Mouse (Mus musculus) lung, embryonic 14.5 days (tissue): ENCODE results near the gene 5730596B20Rik. TPM values are rescaled to one million over a fixed set of nuclear protein-coding genes. Genes with fewer than 3 reads are reported as not detected.

Experiments
- ATAC-seq: fragments of 200-750 bp; cut with Nextera tagmentation; 2 replicates; pipeline ENCODE4 v1.8.0; 2017; ENCODE audit warnings: mild to moderate bottlenecking, moderate TSS enrichment, moderate library complexity; ENCODE audit not compliant: insufficient read depth
- DNase-seq: peaks from one replicate; pipeline ENCODE4 v3.0.0-alpha.2; 2015
- H3K27ac ChIP-seq: fragments of 300-500 bp; sonication (generic); 2 replicates; pipeline ENCODE4 v1.5.1; 2014; ENCODE audit warnings: low read depth, mild to moderate bottlenecking, moderate library complexity
- H3K27me3 ChIP-seq: fragments of 300-500 bp; sonication (generic); 2 replicates; pipeline ENCODE4 v1.6.1; 2014; ENCODE audit warnings: low read length, control low read depth; ENCODE audit not compliant: insufficient read depth
- H3K36me3 ChIP-seq: fragments of 300-500 bp; sonication (generic); 2 replicates; pipeline ENCODE4 v1.6.1; 2014; ENCODE audit warnings: control low read depth; ENCODE audit not compliant: insufficient read depth
- H3K4me1 ChIP-seq: fragments of 300-500 bp; sonication (generic); 2 replicates; pipeline ENCODE4 v1.6.1; 2014; ENCODE audit warnings: antibody characterized with exemption, control low read depth; ENCODE audit not compliant: insufficient read depth
- H3K4me2 ChIP-seq: fragments of 300-500 bp; sonication (generic); 2 replicates; pipeline ENCODE4 v1.6.1; 2014; ENCODE audit warnings: mild to moderate bottlenecking
- H3K4me3 ChIP-seq: fragments of 300-500 bp; sonication (generic); 2 replicates; pipeline ENCODE4 v1.5.1; 2014; ENCODE audit warnings: low read depth, low read length
- H3K9ac ChIP-seq: fragments of 300-500 bp; sonication (generic); 2 replicates; pipeline ENCODE4 v1.6.1; 2014
- H3K9me3 ChIP-seq: fragments of 300-500 bp; sonication (generic); 2 replicates; pipeline ENCODE4 v1.6.1; 2016; ENCODE audit warnings: low read depth, low read length, control low read depth
- CTCF ChIP-seq: IDR thresholded peaks from 2 replicates; pipeline ENCODE4 v1.5.1; 2016; ENCODE audit warnings: antibody characterized with exemption, low read depth
- WGBS: fragments of 180-500 bp; shearing (Covaris S2); extraction: QIAGEN DNeasy Blood & Tissue Kit; methylation state at CpG from one replicate; pipeline ENCODE4 v1.1.7; 2014; 5-methylcytosine and 5-hydroxymethylcytosine counted together
- polyA plus RNA-seq: library from polyadenylated mRNA; unstranded; fragments of >200 nt; fragmentation: Nextera tagmentation; extraction: Ambion mirVana; gene quantifications from 2 replicates; pipeline ENCODE4 v1.2.1, GENCODE M21; 2014

5730596B20Rik gene
- polyA plus RNA-seq, 1 experiment from 2014 or later, result 2.6 TPM

DNA sequence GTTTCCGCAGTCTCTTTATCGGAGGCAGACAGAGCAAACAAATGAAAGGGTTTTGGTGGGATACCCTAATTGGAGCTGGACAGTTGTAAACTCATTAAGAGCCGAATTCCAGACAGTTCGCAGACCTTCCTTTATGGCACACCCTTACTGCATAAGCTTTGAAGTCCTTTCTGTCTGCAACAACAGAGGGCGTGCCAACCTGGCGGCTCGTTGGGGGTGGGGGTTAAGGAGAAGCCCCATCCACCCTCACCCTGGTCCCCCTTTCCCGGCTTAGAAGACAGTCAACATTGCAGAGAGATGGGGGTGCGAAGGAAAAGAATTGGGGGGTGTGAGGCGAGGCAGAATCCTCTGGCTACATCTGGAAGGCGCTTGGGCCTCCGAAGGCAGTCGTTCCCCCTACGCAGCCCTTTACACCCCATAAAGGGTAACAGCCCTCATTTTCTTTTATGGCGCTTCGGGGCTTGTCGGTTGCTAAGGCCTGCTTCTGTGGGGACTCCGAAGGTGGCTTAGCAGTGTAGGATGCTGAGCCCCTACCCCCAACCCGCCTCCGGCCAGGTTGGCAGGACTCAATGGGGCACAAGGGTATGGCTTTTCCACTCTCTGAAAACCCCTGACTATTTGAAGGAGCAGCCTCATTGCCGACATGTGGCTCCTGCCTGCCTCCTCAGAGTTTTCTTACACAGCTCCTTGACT lies 44.8 kb downstream of the 5730596B20Rik start:
- ATAC-seq, result peak; percentile 2; the same call in 1 of the 2 replicates
- Histone ChIP-seq H3K4me3 (peak overlapping the region; percentile 58), H3K27me3 (peaks cover 100% of the 10 kb centered on the region), H3K4me2 (peak overlapping the region; percentile 94), H3K4me1 (no peaks in the 10 kb centered on the region), H3K36me3 (no peaks in the 10 kb centered on the region), H3K9me3 (no peaks in the 10 kb centered on the region), H3K9ac (no peak overlapping the region), H3K27ac (no peak overlapping the region)
- TF ChIP-seq CTCF, result no peak
- WGBS, result 22% methylated on average over 21 of the region's 21 CpGs
- DNase-seq, result no peak

DNA sequence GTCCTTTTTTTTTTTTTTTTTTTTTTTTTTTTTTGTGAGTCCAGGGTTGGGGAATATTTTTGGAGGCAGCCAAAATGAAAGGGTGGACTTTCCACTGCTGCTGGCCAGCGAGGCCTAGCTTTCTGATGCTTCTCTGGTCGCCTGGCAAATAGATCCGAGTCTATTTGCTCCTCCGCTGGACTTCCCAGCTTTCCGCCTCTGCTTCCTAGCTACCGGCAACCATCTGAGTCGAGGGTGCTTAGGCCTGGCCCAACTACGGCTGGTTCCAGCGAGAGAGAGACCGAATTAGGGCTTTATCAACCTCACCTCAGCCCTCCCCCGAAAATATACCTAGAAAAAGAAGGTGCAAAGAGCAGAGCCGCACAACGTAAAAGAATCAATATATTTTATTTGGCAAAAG lies 45.4 kb downstream of the 5730596B20Rik start:
- no peaks in the 10 kb centered on the region for H3K9me3 ChIP-seq
- no peak for DNase-seq
- H3K4me1 ChIP-seq, result no peaks in the 10 kb centered on the region
- WGBS, result 47% methylated on average over 13 of the region's 13 CpGs
- H3K27ac ChIP-seq, result no peak overlapping the region
- peaks cover 100% of the 10 kb centered on the region for H3K27me3 ChIP-seq
- no peak overlapping the region for H3K9ac ChIP-seq
- no peaks in the 10 kb centered on the region for H3K36me3 ChIP-seq
- no peak for TF ChIP-seq CTCF
- H3K4me2 ChIP-seq, result no peak overlapping the region
- H3K4me3 ChIP-seq, result no peak overlapping the region
- no peak for ATAC-seq

DNA sequence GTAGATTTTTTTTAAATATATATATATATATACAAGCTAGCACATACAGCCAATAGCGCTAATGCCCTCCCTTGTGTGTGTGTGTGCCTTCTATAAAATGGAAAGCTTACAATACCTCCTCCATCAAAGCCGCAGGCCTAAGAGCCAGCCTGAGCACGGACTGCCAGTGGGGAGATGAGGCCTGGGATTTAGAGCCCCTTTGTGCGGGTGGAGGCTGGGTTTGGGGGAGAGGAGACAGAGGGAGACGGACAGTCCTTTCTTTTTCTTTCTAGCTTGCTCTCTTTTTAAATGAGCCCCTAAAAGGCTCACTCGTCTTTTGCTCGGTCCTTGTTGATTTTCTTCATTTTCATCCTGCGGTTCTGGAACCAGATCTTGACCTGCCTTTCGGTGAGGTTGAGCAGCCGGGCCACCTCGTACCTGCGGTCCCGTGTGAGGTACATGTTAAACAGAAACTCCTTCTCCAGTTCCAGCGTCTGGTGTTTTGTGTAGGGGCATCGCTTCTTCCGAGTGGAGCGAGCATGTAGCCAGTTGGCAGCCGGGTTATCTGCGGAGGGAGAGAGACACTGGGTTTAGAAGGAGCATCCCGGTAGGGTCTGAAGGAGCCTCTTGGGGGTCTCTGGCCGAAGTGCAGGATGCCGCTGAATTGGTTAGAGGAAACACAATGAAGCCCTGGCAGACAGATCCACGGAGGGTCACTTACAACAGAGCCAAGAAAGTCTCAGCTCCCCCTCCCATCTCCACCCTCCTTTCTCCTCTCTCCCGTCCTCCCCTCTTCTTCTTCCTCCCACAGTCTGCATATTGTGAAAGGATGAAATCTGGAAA lies 46.9 kb downstream of the 5730596B20Rik start:
- TF ChIP-seq CTCF, result no peak
- ATAC-seq (no peak), DNase-seq (no peak)
- WGBS, result 9% methylated on average over 24 of the region's 24 CpGs
- Histone ChIP-seq H3K4me2 (peak overlapping the region; percentile 23; the same call in 1 of the 2 replicates), H3K36me3 (no peaks in the 10 kb centered on the region), H3K27ac (no peak overlapping the region), H3K9ac (no peak overlapping the region; the same call in 1 of the 2 replicates), H3K4me1 (no peaks in the 10 kb centered on the region), H3K27me3 (peaks cover 100% of the 10 kb centered on the region), H3K9me3 (no peaks in the 10 kb centered on the region), H3K4me3 (peak overlapping the region; percentile 5; the same call in 1 of the 2 replicates)

DNA sequence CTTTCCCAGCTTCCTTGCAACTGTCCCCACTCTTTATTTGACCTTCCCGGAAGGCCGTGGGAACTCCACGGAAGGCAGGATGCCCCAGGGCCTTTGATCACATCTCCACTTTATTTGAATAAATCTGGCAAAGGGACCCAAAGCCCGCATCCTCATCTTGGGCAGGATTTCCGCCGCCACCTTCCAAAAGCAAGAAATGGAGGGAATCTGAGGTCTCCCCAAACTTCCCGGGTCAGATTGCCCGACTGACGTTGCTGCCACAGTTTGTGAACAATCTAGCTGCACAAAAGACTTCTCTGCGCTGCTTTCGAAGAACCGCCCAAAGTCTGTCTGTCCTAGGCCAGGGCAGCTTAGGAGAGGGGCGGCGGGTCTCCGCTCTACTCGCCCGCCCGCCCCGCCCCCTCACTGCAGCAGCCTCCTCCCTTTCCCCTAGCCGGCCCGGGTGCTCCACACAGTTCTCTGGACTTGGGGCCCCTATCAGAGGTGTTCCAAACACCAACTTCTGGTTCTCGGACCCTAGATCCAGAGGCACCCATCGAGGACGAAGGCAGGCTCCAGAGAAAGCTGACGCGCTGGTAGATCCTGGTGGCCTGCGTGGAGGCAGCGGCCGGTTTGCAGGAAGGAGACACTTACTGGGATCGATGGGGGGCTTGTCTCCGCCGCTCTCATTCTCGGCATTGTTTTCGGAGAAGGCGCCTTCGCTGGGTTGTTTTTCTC lies 47.8 kb downstream of the 5730596B20Rik start:
- H3K4me1 ChIP-seq, result no peaks in the 10 kb centered on the region
- no peak overlapping the region for H3K27ac ChIP-seq
- 2% methylated on average over 35 of the region's 36 CpGs for WGBS
- no peak for ATAC-seq
- peaks cover 100% of the 10 kb centered on the region for H3K27me3 ChIP-seq
- TF ChIP-seq CTCF, result no peak
- H3K36me3 ChIP-seq, result no peaks in the 10 kb centered on the region
- H3K9me3 ChIP-seq, result no peaks in the 10 kb centered on the region
- peak overlapping the region; percentile 25; the same call in 1 of the 2 replicates for H3K4me3 ChIP-seq
- no peak for DNase-seq
- H3K4me2 ChIP-seq, result peak overlapping the region; percentile 45; the same call in 1 of the 2 replicates
- H3K9ac ChIP-seq, result no peak overlapping the region

DNA sequence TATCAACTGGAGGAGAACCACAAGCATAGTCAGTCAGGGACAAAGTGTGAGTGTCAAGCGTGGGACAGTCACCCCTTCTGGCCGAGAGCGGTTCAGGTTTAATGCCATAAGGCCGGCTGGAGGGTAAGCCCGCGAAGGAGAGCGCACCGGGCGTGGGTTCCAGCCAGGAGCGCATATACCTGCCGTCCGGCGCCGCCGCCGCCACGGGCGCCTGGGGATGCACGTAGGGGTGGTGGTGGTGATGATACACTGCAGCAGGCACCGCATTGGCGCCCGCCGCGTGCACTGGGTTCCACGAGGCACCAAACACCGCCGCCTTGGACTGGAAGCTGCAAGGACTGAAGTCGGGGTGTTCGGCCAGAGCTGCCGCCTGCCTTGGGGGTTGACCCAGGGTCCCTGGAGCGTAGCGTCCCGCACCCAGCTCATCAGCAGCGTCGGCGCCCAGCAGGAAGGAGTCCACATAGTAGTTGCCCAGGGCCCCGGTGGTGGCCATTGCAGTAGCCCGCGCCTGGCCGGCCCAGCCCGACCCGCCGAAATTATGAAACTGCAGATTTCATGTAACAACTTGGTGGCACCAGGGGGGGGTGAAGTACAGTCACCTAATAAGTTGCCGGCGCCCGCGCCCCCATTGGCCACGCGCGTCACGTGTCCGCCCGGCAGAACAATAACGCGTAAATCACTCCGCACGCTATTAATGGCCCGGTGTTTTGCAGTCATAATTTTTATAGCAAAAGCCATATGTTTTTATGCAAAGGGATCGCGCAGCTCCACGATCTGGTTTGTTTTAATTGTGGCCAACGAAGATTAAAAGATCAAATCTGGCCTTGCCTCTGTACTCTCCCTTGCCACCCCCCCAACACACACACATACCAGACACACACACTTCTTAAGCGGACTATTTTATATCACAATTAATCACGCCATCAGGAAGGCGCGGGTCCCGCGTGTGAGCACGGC lies 48.6 kb downstream of the 5730596B20Rik start:
- no peak overlapping the region for H3K9ac ChIP-seq
- TF ChIP-seq CTCF, result no peak
- H3K4me2 ChIP-seq, result peak overlapping the region; percentile 45
- ATAC-seq (no peak), DNase-seq (no peak)
- no peaks in the 10 kb centered on the region for H3K9me3 ChIP-seq
- H3K27ac ChIP-seq, result no peak overlapping the region
- H3K4me1 ChIP-seq, result no peaks in the 10 kb centered on the region
- H3K27me3 ChIP-seq, result peaks cover 100% of the 10 kb centered on the region
- no peaks in the 10 kb centered on the region for H3K36me3 ChIP-seq
- WGBS, result 2% methylated on average over 69 of the region's 69 CpGs
- H3K4me3 ChIP-seq, result peak overlapping the region; percentile 25

DNA sequence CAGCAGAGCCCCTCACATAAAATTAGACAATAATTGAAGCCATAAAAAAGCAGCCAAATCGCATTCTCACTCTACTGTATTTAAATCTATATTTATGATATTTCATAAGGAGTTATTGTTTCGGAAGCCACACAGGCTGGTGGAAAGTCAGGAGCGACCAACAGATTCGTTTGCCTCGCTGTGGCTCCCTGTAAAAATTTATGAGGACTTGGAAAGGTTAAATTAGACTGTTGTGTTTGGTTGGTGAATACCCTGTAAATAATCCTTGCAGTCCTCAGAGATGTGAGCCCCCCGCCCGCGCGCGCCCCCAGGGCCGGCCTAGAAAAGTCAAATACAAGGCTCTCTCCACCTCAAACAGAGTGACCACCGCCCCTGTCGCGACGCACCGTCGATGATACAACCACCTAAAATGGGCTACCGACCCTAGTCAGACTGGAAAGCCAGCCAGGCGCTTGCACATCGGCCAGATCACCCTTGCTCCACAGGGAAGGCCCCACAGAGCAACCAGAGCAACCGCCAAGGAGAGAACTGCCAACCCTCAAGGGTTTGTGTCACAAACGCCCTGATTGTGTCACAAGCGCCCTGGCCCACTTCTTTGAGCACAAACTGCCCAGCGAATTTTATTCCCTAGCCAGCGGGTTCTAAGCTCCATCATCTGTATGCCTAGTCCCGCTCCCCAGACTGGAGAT lies 49.4 kb downstream of the 5730596B20Rik start:
- no peak for ATAC-seq
- Histone ChIP-seq H3K27me3 (peaks cover 99% of the 10 kb centered on the region), H3K4me1 (no peaks in the 10 kb centered on the region), H3K4me3 (no peak overlapping the region), H3K4me2 (no peak overlapping the region; the same call in 1 of the 2 replicates), H3K27ac (no peak overlapping the region), H3K36me3 (no peaks in the 10 kb centered on the region), H3K9me3 (no peaks in the 10 kb centered on the region), H3K9ac (no peak overlapping the region)
- TF ChIP-seq CTCF, result no peak
- no peak for DNase-seq
- 4% methylated on average over 26 of the region's 26 CpGs for WGBS
